Mouse (Mus musculus) spleen, adult 2 months (tissue): Measurements from ENCODE around the gene Bco2.

Experiments used
- CTCF ChIP-seq: fragments of 200-500 bp; IDR thresholded peaks from 2 replicates; pipeline ENCODE4 v1.5.1; 2011; ENCODE audit warnings: mild to moderate bottlenecking, inconsistent platforms; ENCODE audit not compliant: insufficient read depth, insufficient read length, insufficient replicate concordance; ENCODE audit errors: extremely low read depth
- POLR2A ChIP-seq: fragments of 200-500 bp; IDR thresholded peaks from 2 replicates; pipeline ENCODE4 v1.6.1; 2011; ENCODE audit warnings: low read depth, low read length, inconsistent platforms

DNA sequence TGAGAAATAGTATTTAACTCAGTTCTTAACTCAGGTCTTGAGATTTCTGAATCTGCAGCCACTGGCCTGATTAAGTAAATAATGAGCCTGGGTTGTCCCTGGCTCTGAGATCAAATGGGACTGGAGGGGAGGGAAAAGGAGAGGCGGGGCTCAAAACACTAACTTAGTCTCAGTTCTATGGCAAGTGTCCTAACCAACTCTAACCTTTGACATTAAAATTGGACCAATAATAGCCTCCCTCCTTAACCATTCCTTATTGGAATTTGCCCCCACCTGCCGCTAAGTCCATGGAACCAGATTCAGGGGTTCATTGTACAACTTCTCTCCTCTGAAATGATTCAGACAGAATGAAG is at the start of gene Bco2:
- TF ChIP-seq POLR2A: no peak
- no peak for TF ChIP-seq CTCF
